Mouse (Mus musculus) lung, embryonic 16.5 days (tissue): Measurements from ENCODE around the gene Gucy2c. TPM values are rescaled to one million over a fixed set of nuclear protein-coding genes. Genes with fewer than 3 reads are reported as not detected.
"Not testable (repeated sequence)": the region's sequence is repeated elsewhere in the genome, so short reads cannot be mapped to it uniquely, and the experiment has no call there.

Experiments
- ATAC-seq: fragments of 200-750 bp; cut with Nextera tagmentation; 2 replicates; pipeline ENCODE4 v1.8.0; 2017; ENCODE audit warnings: low read depth, mild to moderate bottlenecking, moderate library complexity
- H3K27ac ChIP-seq: fragments of 300-500 bp; sonication (generic); 2 replicates; pipeline ENCODE4 v1.5.1; 2014; ENCODE audit warnings: mild to moderate bottlenecking, control low read depth, low read length
- H3K27me3 ChIP-seq: fragments of 300-500 bp; sonication (generic); 2 replicates; pipeline ENCODE4 v1.6.1; 2014; ENCODE audit warnings: low read depth, low read length, mixed read lengths; ENCODE audit not compliant: control insufficient read depth, insufficient read depth
- H3K36me3 ChIP-seq: fragments of 300-500 bp; sonication (generic); 2 replicates; pipeline ENCODE4 v1.6.1; 2014; ENCODE audit warnings: low read length; ENCODE audit not compliant: control insufficient read depth, insufficient read depth
- H3K4me1 ChIP-seq: fragments of 300-500 bp; sonication (generic); replicated peaks from 2 replicates; pipeline ENCODE4 v1.6.1; 2014; ENCODE audit warnings: low read length, mixed read lengths; ENCODE audit not compliant: control insufficient read depth, insufficient read depth
- H3K4me2 ChIP-seq: fragments of 300-500 bp; sonication (generic); 2 replicates; pipeline ENCODE4 v1.6.1; 2014; ENCODE audit warnings: low read depth, low read length, control low read depth
- H3K4me3 ChIP-seq: fragments of 300-500 bp; sonication (generic); 2 replicates; pipeline ENCODE4 v1.5.1; 2014; ENCODE audit warnings: mild to moderate bottlenecking, low read length, control low read depth
- H3K9ac ChIP-seq: fragments of 300-500 bp; sonication (generic); 2 replicates; pipeline ENCODE4 v1.6.1; 2014; ENCODE audit warnings: low read length, control low read depth
- H3K9me3 ChIP-seq: fragments of 300-500 bp; sonication (generic); 2 replicates; pipeline ENCODE4 v1.6.1; 2016; ENCODE audit warnings: low read length; ENCODE audit not compliant: control insufficient read depth
- WGBS: fragments of 180-500 bp; shearing (Covaris S2); extraction: QIAGEN DNeasy Blood & Tissue Kit; methylation state at CpG from one replicate; pipeline ENCODE4 v1.1.7; 2014; 5-methylcytosine and 5-hydroxymethylcytosine counted together
- polyA plus RNA-seq: library from polyadenylated mRNA; unstranded; fragments of >200 nt; fragmentation: Nextera tagmentation; extraction: Ambion mirVana; gene quantifications from 2 replicates; pipeline ENCODE4 v1.2.1, GENCODE M21; 2015

Gucy2c gene
- polyA plus RNA-seq, 1 experiment from 2014 or later = 0.13 TPM

- Histone ChIP-seq H3K9ac (peak overlapping the region; percentile 67), H3K9me3 (no peaks in the 10 kb centered on the region), H3K27me3 (no peaks in the 10 kb centered on the region), H3K4me1 (peaks cover 18% of the 10 kb centered on the region), H3K36me3 (0 out of 2 replicates have a peak, but pooled peaks cover 2% of the 10 kb centered on the region), H3K27ac (peak overlapping the region; percentile 96), H3K4me3 (no peak overlapping the region; the same call in 1 of the 2 replicates), H3K4me2 (peak overlapping the region; percentile 75)
- 62% methylated on average over 5 of the region's 5 CpGs for WGBS
- no peak for ATAC-seq
Observed at GRCm38 (mm10) chr6:136806819-136807218, 25.3 kb upstream of the Gucy2c start.

- Histone ChIP-seq H3K36me3 (no peaks in the 10 kb centered on the region), H3K9ac (no peak overlapping the region), H3K9me3 (no peaks in the 10 kb centered on the region), H3K27me3 (no peaks in the 10 kb centered on the region), H3K4me2 (no peak overlapping the region), H3K4me1 (peaks cover 18% of the 10 kb centered on the region), H3K27ac (no peak overlapping the region), H3K4me3 (no peak overlapping the region)
- 77% methylated on average over 1 of the region's 1 CpGs for WGBS
- no peak for ATAC-seq
Observed at GRCm38 (mm10) chr6:136805409-136805775, 23.8 kb upstream of the Gucy2c start.

- ATAC-seq = no peak
Observed at GRCm38 (mm10) chr6:136804705-136805408, 23.3 kb upstream of the Gucy2c start.

GRCm38 (mm10) chr6:136803739-136804633 lies 22.4 kb upstream of the Gucy2c start, which contains the start of gene Hist4h4:
Gene Hist4h4 (minus strand): TSS chr6:136804415.
- Histone ChIP-seq H3K9ac (peak within 1 kb of the TSS; percentile 92), H3K4me1 (peaks cover 15% of the 10 kb centered on the region), H3K36me3 (no peaks in the 10 kb centered on the region), H3K4me2 (peak within 1 kb of the TSS; percentile 71), H3K4me3 (peak within 1 kb of the TSS; percentile 59), H3K27ac (peak within 1 kb of the TSS; percentile 100), H3K27me3 (no peaks in the 10 kb centered on the region), H3K9me3 (no peaks in the 10 kb centered on the region)
- WGBS = under 1% methylated on average over 50 of the region's 50 CpGs
- peak; percentile 71 for ATAC-seq

More at GRCm38 (mm10) chr6:136804705-136805408, 23.3 kb upstream of the Gucy2c start:
- Histone ChIP-seq H3K4me2 (peak overlapping the region; percentile 71), H3K36me3 (no peaks in the 10 kb centered on the region), H3K9me3 (no peaks in the 10 kb centered on the region), H3K4me3 (peak overlapping the region; percentile 59), H3K4me1 (peaks cover 18% of the 10 kb centered on the region), H3K27me3 (no peaks in the 10 kb centered on the region), H3K9ac (peak overlapping the region; percentile 59), H3K27ac (peak overlapping the region; percentile 100)
- WGBS = 22% methylated on average over 9 of the region's 9 CpGs

GRCm38 (mm10) chr6:136803093-136803738 lies 21.7 kb upstream of the Gucy2c start:
- H3K36me3 ChIP-seq = no peaks in the 10 kb centered on the region
- no peaks in the 10 kb centered on the region for H3K27me3 ChIP-seq
- no peaks in the 10 kb centered on the region for H3K9me3 ChIP-seq
- H3K9ac ChIP-seq = peak overlapping the region; percentile 92
- peaks cover 15% of the 10 kb centered on the region for H3K4me1 ChIP-seq
- WGBS = 7% methylated on average over 12 of the region's 12 CpGs
- ATAC-seq = peak; percentile 0; the same call in 1 of the 2 replicates
- H3K4me2 ChIP-seq = peak overlapping the region; percentile 71
- peak overlapping the region; percentile 59 for H3K4me3 ChIP-seq
- H3K27ac ChIP-seq = peak overlapping the region; percentile 100

GRCm38 (mm10) chr6:136801274-136801673 lies 19.7 kb upstream of the Gucy2c start:
- WGBS = 50% methylated on average over 6 of the region's 6 CpGs
- no peak overlapping the region for H3K4me3 ChIP-seq
- ATAC-seq = no peak

GRCm38 (mm10) chr6:136800710-136801109 lies 19.1 kb upstream of the Gucy2c start:
- 80% methylated on average over 8 of the region's 8 CpGs for WGBS
- ATAC-seq = no peak
- no peaks in the 10 kb centered on the region for H3K36me3 ChIP-seq

More at GRCm38 (mm10) chr6:136801274-136801673, 19.7 kb upstream of the Gucy2c start:
- Histone ChIP-seq H3K27me3 (no peaks in the 10 kb centered on the region), H3K9me3 (no peaks in the 10 kb centered on the region), H3K27ac (no peak overlapping the region), H3K4me1 (peaks cover 12% of the 10 kb centered on the region), H3K4me2 (no peak overlapping the region), H3K36me3 (no peaks in the 10 kb centered on the region), H3K9ac (no peak overlapping the region)

GRCm38 (mm10) chr6:136797874-136798693 lies 16.5 kb upstream of the Gucy2c start:
- not testable (repeated sequence) for ATAC-seq, H3K36me3 ChIP-seq, H3K4me2 ChIP-seq, H3K4me1 ChIP-seq, H3K9ac ChIP-seq, H3K27me3 ChIP-seq, H3K4me3 ChIP-seq, H3K27ac ChIP-seq, H3K9me3 ChIP-seq
- WGBS = 79% methylated on average over 3 of the region's 3 CpGs

More at GRCm38 (mm10) chr6:136800710-136801109, 19.1 kb upstream of the Gucy2c start:
- Histone ChIP-seq H3K27ac (no peak overlapping the region), H3K4me2 (no peak overlapping the region), H3K9me3 (no peaks in the 10 kb centered on the region), H3K27me3 (no peaks in the 10 kb centered on the region), H3K9ac (no peak overlapping the region), H3K4me3 (no peak overlapping the region), H3K4me1 (peaks cover 10% of the 10 kb centered on the region)
